Mouse (Mus musculus): Measurements from ENCODE around the gene Serpina3c. TPM values are rescaled to one million over a fixed set of nuclear protein-coding genes. Genes with fewer than 3 reads are reported as not detected.

Serpina3c gene
- 17.6 TPM for polyA plus RNA-seq (2014; fragmentation: Illumina TruSeq; extraction: RNeasy Lipid Tissue Mini Kit (QIAGEN cat#74804); ENCODE audit: low read depth, low replicate concordance)

DNA sequence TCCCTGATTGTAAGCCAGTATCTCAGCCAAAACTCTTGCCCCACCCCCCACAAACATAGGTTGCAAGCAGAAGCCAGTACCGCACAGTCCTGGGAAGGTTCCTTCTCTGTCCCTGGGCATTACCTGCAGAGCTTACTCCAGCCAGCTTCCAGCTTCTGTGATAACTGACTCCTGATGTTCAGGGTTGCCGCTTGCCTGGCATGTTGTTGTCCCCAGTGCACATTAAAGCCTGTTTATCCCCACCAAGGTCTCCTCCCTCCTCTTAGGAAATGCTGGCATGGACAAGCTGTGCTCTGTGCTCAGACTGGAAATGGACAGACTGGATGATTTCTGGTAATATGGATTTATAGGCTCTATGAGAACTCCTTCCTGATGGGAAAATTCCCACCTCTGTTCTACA, at the start of gene Serpina3c:
Gene Serpina3c, minus strand, starts transcription at position 215 of the 400 bp plus-strand sequence.

DNA sequence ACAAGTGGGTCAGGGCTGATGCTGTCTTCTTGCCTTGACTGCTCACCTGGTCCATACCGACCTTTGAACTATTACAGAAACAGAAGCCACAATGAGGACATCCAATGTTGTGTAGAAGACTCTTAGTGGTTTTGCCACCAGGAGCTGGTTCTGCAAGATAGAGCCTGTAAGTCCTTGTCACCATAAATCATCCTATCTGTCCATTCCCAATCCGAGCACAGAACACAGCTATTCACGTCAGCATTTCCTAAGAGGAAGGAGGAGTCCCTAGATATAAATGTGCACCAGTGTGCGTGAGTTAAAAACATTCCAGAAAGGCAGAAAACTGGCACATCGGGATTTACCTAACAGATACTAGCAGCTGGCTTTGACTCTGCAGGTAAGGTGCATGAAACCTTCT, 26.0 kb downstream of the Serpina3c start, which contains the start of gene Serpina3b:
Gene Serpina3b, plus strand, starts transcription at position 301 of the 400 bp plus-strand sequence.

DNA sequence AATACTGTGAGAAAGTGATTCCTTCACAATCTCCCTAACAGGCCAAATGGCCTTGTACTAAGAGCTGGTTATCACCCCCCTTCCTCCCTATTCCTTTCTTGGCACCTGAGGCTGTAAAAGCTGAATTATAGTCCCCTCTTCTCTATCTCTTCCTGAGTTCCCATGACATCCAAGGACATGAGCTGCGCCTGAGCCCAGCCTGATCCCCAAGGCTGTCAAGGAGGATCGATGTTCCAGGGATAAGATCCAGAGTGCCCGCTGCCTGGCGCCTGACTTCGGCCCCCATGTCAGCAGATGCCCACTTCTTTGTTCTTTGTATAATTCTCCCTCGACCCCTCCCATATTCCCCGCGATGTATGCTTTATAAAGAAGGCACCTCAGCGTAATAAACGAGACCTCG, 41.3 kb downstream of the Serpina3c start, which contains the start of gene Serpina3a:
Gene Serpina3a, plus strand, starts transcription at position 392 of the 400 bp plus-strand sequence.

DNA sequence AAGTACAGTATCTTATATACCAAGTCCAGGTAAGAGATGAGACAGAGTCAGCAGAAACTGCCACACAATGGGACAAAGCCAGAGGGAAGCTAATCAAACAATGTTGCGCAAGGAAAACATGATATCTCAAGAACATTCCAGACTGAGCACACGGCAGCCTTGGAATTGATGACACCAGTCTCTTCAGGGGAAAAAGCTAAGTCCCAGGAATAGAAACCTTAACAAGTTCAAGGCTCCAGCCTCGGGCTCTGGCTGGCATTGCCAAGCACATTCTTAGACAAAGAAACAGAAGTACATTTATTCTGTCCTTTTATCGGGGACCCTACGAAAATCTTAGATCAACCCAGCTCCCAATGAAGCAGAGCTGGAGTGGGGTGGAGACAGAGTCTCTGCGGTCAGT, 52.9 kb downstream of the Serpina3c start, which contains the start of gene Serpina5:
Gene Serpina5, plus strand, starts transcription at position 346 of the 400 bp plus-strand sequence.

Other genes with a start within 250 kb of the Serpina3c start
- not detected for gene Serpina1c, start 249.0 kb downstream of the Serpina3c start, polyA plus RNA-seq (2014; fragmentation: Illumina TruSeq; extraction: RNeasy Lipid Tissue Mini Kit (QIAGEN cat#74804); ENCODE audit: low read depth, low replicate concordance)
- gene Serpina1e, start 194.9 kb downstream of the Serpina3c start, polyA plus RNA-seq (2014; fragmentation: Illumina TruSeq; extraction: RNeasy Lipid Tissue Mini Kit (QIAGEN cat#74804); ENCODE audit: low read depth, low replicate concordance): 0.50 TPM
- gene Serpina11, start 163.9 kb downstream of the Serpina3c start, polyA plus RNA-seq (2014; fragmentation: Illumina TruSeq; extraction: RNeasy Lipid Tissue Mini Kit (QIAGEN cat#74804); ENCODE audit: low read depth, low replicate concordance): not detected
- gene Serpina9, start 140.1 kb downstream of the Serpina3c start, polyA plus RNA-seq (2014; fragmentation: Illumina TruSeq; extraction: RNeasy Lipid Tissue Mini Kit (QIAGEN cat#74804); ENCODE audit: low read depth, low replicate concordance): 0.25 TPM
- not detected for gene Serpina12, start 109.4 kb downstream of the Serpina3c start, polyA plus RNA-seq (2014; fragmentation: Illumina TruSeq; extraction: RNeasy Lipid Tissue Mini Kit (QIAGEN cat#74804); ENCODE audit: low read depth, low replicate concordance)
- gene Serpina5, start 52.8 kb downstream of the Serpina3c start, polyA plus RNA-seq (2014; fragmentation: Illumina TruSeq; extraction: RNeasy Lipid Tissue Mini Kit (QIAGEN cat#74804); ENCODE audit: low read depth, low replicate concordance): 105 TPM
- 73.8 TPM for gene Serpina3a, start 41.1 kb downstream of the Serpina3c start, polyA plus RNA-seq (2014; fragmentation: Illumina TruSeq; extraction: RNeasy Lipid Tissue Mini Kit (QIAGEN cat#74804); ENCODE audit: low read depth, low replicate concordance)
- gene Serpina3b, start 25.9 kb downstream of the Serpina3c start, polyA plus RNA-seq (2014; fragmentation: Illumina TruSeq; extraction: RNeasy Lipid Tissue Mini Kit (QIAGEN cat#74804); ENCODE audit: low read depth, low replicate concordance): 2.6 TPM
- 0.18 TPM for gene Serpina3f, start 60.7 kb upstream of the Serpina3c start, polyA plus RNA-seq (2014; fragmentation: Illumina TruSeq; extraction: RNeasy Lipid Tissue Mini Kit (QIAGEN cat#74804); ENCODE audit: low read depth, low replicate concordance)
- gene Serpina3g, start 82.4 kb upstream of the Serpina3c start, polyA plus RNA-seq (2014; fragmentation: Illumina TruSeq; extraction: RNeasy Lipid Tissue Mini Kit (QIAGEN cat#74804); ENCODE audit: low read depth, low replicate concordance): 20.1 TPM
- gene Serpina3i, start 109.3 kb upstream of the Serpina3c start, polyA plus RNA-seq (2014; fragmentation: Illumina TruSeq; extraction: RNeasy Lipid Tissue Mini Kit (QIAGEN cat#74804); ENCODE audit: low read depth, low replicate concordance): 0.29 TPM
- gene Serpina3j, start 160.7 kb upstream of the Serpina3c start, polyA plus RNA-seq (2014; fragmentation: Illumina TruSeq; extraction: RNeasy Lipid Tissue Mini Kit (QIAGEN cat#74804); ENCODE audit: low read depth, low replicate concordance): not detected
- 0.28 TPM for gene Serpina3k, start 184.6 kb upstream of the Serpina3c start, polyA plus RNA-seq (2014; fragmentation: Illumina TruSeq; extraction: RNeasy Lipid Tissue Mini Kit (QIAGEN cat#74804); ENCODE audit: low read depth, low replicate concordance)
- gene Serpina3m, start 184.6 kb upstream of the Serpina3c start, polyA plus RNA-seq (2014; fragmentation: Illumina TruSeq; extraction: RNeasy Lipid Tissue Mini Kit (QIAGEN cat#74804); ENCODE audit: low read depth, low replicate concordance): not detected

Data from testis, adult 10 weeks (tissue).